Mouse (Mus musculus) intestine, embryonic 16.5 days (tissue): ENCODE data around the gene Ttbk2. TPM values are rescaled to one million over a fixed set of nuclear protein-coding genes. Genes with fewer than 3 reads are reported as not detected.

Source experiments
- ATAC-seq: fragments of 200-750 bp; cut with Nextera tagmentation; 2 replicates; pipeline ENCODE4 v1.8.0; 2017; ENCODE audit warnings: moderate TSS enrichment, moderate library complexity
- H3K27ac ChIP-seq: fragments of 300-500 bp; sonication (generic); 2 replicates; pipeline ENCODE4 v1.5.1; 2014; ENCODE audit warnings: mild to moderate bottlenecking, low read length
- H3K27me3 ChIP-seq: fragments of 300-500 bp; sonication (generic); replicated peaks from 2 replicates; pipeline ENCODE4 v1.6.1; 2014; ENCODE audit warnings: low read length, control low read depth, mixed read lengths; ENCODE audit not compliant: control insufficient read depth, insufficient read depth
- H3K36me3 ChIP-seq: fragments of 300-500 bp; sonication (generic); 2 replicates; pipeline ENCODE4 v1.6.1; 2014; ENCODE audit warnings: low read length, control low read depth; ENCODE audit not compliant: control insufficient read depth, insufficient read depth
- H3K4me1 ChIP-seq: fragments of 300-500 bp; sonication (generic); 2 replicates; pipeline ENCODE4 v1.6.1; 2014; ENCODE audit warnings: low read length, control low read depth, mixed read lengths; ENCODE audit not compliant: control insufficient read depth, insufficient read depth
- H3K4me2 ChIP-seq: fragments of 300-500 bp; sonication (generic); 2 replicates; pipeline ENCODE4 v1.6.1; 2014; ENCODE audit warnings: low read depth, low read length, control low read depth
- H3K4me3 ChIP-seq: fragments of 300-500 bp; sonication (generic); 2 replicates; pipeline ENCODE4 v1.5.1; 2014; ENCODE audit warnings: mild to moderate bottlenecking, low read length
- H3K9ac ChIP-seq: fragments of 300-500 bp; sonication (generic); 2 replicates; pipeline ENCODE4 v1.6.1; 2014; ENCODE audit warnings: low read depth, low read length
- H3K9me3 ChIP-seq: fragments of 300-500 bp; sonication (generic); 2 replicates; pipeline ENCODE4 v1.6.1; 2016; ENCODE audit warnings: low read length, control low read depth; ENCODE audit not compliant: control insufficient read depth
- WGBS: fragments of 180-500 bp; shearing (Covaris S2); extraction: QIAGEN DNeasy Blood & Tissue Kit; methylation state at CpG from one replicate; pipeline ENCODE4 v1.1.7; 2014; 5-methylcytosine and 5-hydroxymethylcytosine counted together
- polyA plus RNA-seq: library from polyadenylated mRNA; unstranded; fragments of >200 nt; fragmentation: Nextera tagmentation; extraction: Ambion mirVana; gene quantifications from 2 replicates; pipeline ENCODE4 v1.2.1, GENCODE M21; 2015

Gene Ttbk2
- polyA plus RNA-seq, 1 experiment from 2014 or later = 1.4 TPM

- no peak for ATAC-seq
- H3K9me3 ChIP-seq = no peaks in the 10 kb centered on the region
- H3K27ac ChIP-seq = no peak overlapping the region
- peaks cover 3% of the 10 kb centered on the region for H3K4me1 ChIP-seq
- no peak overlapping the region for H3K9ac ChIP-seq
- H3K4me2 ChIP-seq = no peak overlapping the region
- WGBS = 77% methylated on average over 6 of the region's 6 CpGs
- peaks cover 34% of the 10 kb centered on the region for H3K36me3 ChIP-seq
- no peaks in the 10 kb centered on the region for H3K27me3 ChIP-seq
- H3K4me3 ChIP-seq = no peak overlapping the region
These were observed 126.2 kb downstream of the Ttbk2 start for GRCm38 (mm10) chr2:120724176-120724575.

GRCm38 (mm10) chr2:120723621-120724020 lies 126.8 kb downstream of the Ttbk2 start:
- WGBS = 77% methylated on average over 4 of the region's 4 CpGs
- Histone ChIP-seq H3K9ac (no peak overlapping the region), H3K27ac (no peak overlapping the region), H3K4me3 (no peak overlapping the region), H3K4me2 (no peak overlapping the region), H3K4me1 (no peaks in the 10 kb centered on the region), H3K27me3 (no peaks in the 10 kb centered on the region), H3K36me3 (peaks cover 34% of the 10 kb centered on the region), H3K9me3 (no peaks in the 10 kb centered on the region)
- no peak for ATAC-seq

DNA sequence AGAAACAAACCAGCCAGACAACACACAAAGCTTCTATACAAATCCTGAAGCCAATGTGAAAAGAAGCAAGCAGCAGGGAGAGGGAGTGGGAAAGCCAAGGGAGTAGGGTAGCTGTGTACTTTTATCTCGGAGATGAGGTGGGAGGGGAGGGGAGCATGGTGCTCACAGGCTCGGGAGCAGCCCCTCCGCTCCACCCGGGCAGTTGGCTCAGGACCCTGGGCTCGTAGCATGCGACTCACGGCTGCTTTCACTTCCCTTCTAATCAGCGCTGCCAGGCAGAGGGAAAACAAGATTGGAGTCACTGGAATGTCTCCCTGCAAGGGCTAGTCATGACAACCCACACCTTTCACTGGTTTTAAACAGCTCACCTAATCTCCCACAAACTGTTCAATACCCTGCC lies 127.9 kb downstream of the Ttbk2 start:
- H3K36me3 ChIP-seq = peaks cover 38% of the 10 kb centered on the region
- no peaks in the 10 kb centered on the region for H3K4me1 ChIP-seq
- no peaks in the 10 kb centered on the region for H3K9me3 ChIP-seq
- H3K27ac ChIP-seq = no peak overlapping the region
- no peak overlapping the region for H3K4me3 ChIP-seq
- 71% methylated on average over 8 of the region's 8 CpGs for WGBS
- no peak for ATAC-seq
- no peaks in the 10 kb centered on the region for H3K27me3 ChIP-seq
- H3K9ac ChIP-seq = no peak overlapping the region
- H3K4me2 ChIP-seq = no peak overlapping the region

DNA sequence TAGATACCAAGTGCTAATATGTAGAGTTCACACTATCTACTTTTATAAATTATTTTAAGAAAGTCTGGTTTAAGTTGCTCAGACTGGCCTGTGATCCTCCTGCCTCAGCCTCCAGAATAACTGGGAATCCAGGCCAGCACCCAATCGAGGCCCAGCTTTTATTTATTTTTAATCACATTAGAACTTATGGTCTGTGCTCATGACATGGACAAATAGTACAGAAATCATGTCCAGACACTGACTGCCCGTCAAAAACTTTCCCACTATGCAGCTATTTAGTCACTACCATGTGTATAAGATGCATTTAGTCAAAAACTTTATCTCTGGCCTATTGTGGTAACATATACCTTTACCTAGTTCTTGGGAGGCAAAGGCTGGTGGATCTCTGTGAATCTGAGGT lies 128.5 kb downstream of the Ttbk2 start:
- Histone ChIP-seq H3K36me3 (peaks cover 35% of the 10 kb centered on the region), H3K4me1 (no peaks in the 10 kb centered on the region), H3K4me2 (no peak overlapping the region), H3K9ac (no peak overlapping the region), H3K27me3 (no peaks in the 10 kb centered on the region), H3K27ac (no peak overlapping the region), H3K4me3 (no peak overlapping the region), H3K9me3 (no peaks in the 10 kb centered on the region)
- ATAC-seq = no peak
- 89% methylated on average over 2 of the region's 2 CpGs for WGBS

GRCm38 (mm10) chr2:120720821-120721220 lies 129.6 kb downstream of the Ttbk2 start:
- H3K27me3 ChIP-seq = no peaks in the 10 kb centered on the region
- no peaks in the 10 kb centered on the region for H3K9me3 ChIP-seq
- peaks cover 29% of the 10 kb centered on the region for H3K36me3 ChIP-seq
- no peak overlapping the region for H3K4me2 ChIP-seq
- no peak overlapping the region for H3K9ac ChIP-seq
- no peak for ATAC-seq
- H3K27ac ChIP-seq = no peak overlapping the region
- H3K4me3 ChIP-seq = no peak overlapping the region
- 94% methylated on average over 6 of the region's 6 CpGs for WGBS
- H3K4me1 ChIP-seq = no peaks in the 10 kb centered on the region

GRCm38 (mm10) chr2:120718496-120718895 lies 131.9 kb downstream of the Ttbk2 start:
- Histone ChIP-seq H3K27me3 (no peaks in the 10 kb centered on the region), H3K4me1 (no peaks in the 10 kb centered on the region), H3K27ac (no peak overlapping the region), H3K4me2 (no peak overlapping the region), H3K9ac (no peak overlapping the region), H3K36me3 (peaks cover 18% of the 10 kb centered on the region), H3K4me3 (no peak overlapping the region), H3K9me3 (no peaks in the 10 kb centered on the region)
- ATAC-seq = no peak
- 91% methylated on average over 8 of the region's 8 CpGs for WGBS

- no peak overlapping the region for H3K4me3 ChIP-seq
- H3K4me2 ChIP-seq = no peak overlapping the region
- H3K27ac ChIP-seq = no peak overlapping the region
- no peak for ATAC-seq
- no peaks in the 10 kb centered on the region for H3K4me1 ChIP-seq
- H3K9me3 ChIP-seq = no peaks in the 10 kb centered on the region
- WGBS = 94% methylated on average over 3 of the region's 3 CpGs
- peaks cover 7% of the 10 kb centered on the region for H3K36me3 ChIP-seq
- no peak overlapping the region for H3K9ac ChIP-seq
- H3K27me3 ChIP-seq = no peaks in the 10 kb centered on the region
These were observed 137.0 kb downstream of the Ttbk2 start for GRCm38 (mm10) chr2:120713441-120713840.

GRCm38 (mm10) chr2:120710948-120711347 lies 139.5 kb downstream of the Ttbk2 start:
- Histone ChIP-seq H3K27me3 (no peaks in the 10 kb centered on the region), H3K4me3 (no peak overlapping the region), H3K27ac (no peak overlapping the region), H3K9ac (no peak overlapping the region), H3K4me2 (no peak overlapping the region), H3K36me3 (peaks cover 3% of the 10 kb centered on the region), H3K4me1 (no peaks in the 10 kb centered on the region), H3K9me3 (no peaks in the 10 kb centered on the region)
- ATAC-seq = no peak
- WGBS = 74% methylated on average over 3 of the region's 3 CpGs

DNA sequence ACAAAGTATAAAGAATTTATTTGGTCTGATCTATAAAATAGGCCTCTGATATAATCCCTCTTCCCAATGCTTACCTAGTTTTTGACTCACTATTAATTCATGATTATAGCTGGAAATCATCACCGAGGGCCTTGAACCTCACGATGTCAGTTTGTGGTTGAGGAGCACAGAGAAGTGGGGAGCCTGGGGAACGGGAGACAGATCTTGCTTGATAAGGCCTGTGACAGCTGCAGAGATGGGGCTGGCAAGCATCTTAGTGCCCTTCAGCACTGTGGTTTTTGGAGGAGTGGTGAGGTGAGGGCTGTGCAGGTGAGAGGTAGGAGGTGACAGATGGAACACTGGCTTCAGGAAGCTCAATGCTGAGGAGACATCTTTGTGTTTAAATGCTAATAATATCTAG lies 140.2 kb downstream of the Ttbk2 start:
- WGBS = 78% methylated on average over 3 of the region's 3 CpGs
- ATAC-seq = no peak
- no peak overlapping the region for H3K4me3 ChIP-seq
- no peaks in the 10 kb centered on the region for H3K9me3 ChIP-seq
- H3K27me3 ChIP-seq = no peaks in the 10 kb centered on the region
- no peaks in the 10 kb centered on the region for H3K4me1 ChIP-seq
- no peak overlapping the region for H3K9ac ChIP-seq
- no peak overlapping the region for H3K27ac ChIP-seq
- peaks cover 3% of the 10 kb centered on the region for H3K36me3 ChIP-seq
- no peak overlapping the region for H3K4me2 ChIP-seq

GRCm38 (mm10) chr2:120707041-120707440 lies 143.4 kb downstream of the Ttbk2 start:
- Histone ChIP-seq H3K4me1 (no peaks in the 10 kb centered on the region), H3K9me3 (no peaks in the 10 kb centered on the region), H3K27ac (no peak overlapping the region), H3K4me3 (no peak overlapping the region), H3K27me3 (no peaks in the 10 kb centered on the region), H3K36me3 (no peaks in the 10 kb centered on the region), H3K9ac (no peak overlapping the region), H3K4me2 (no peak overlapping the region)
- ATAC-seq = no peak
